14 mouse cellular contexts compared by ENCODE assay signal in the genomic region with DNA sequence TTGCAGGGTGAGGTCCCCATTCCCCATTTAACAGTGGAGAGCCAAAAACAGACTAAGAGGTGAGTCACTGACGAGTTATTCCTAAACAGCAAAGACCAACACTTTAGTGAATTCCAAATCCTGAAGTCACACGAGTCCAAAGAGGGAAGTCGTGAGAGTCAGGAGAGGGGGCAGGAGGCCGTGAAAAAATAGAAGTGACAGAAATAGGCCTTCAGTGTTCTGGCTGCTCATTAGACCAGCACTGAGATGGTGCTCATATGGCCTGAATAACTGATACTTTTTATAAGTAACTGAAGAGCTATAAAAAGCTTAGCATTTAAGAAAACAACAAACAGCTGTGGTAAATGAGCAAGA.
DNase-seq lines count a peak whose midpoint lies in the region; ATAC-seq and TF ChIP-seq lines count a peak whose summit lies in the region.
"Had no signal": no experiment of that assay in that cellular context is flagged by ENCODE, and none has a peak within 500 bp of the region (broad histone marks: within the 10 kb centered on the region; RNA-seq: fewer than 3 reads in every experiment).

No protein-coding gene starts in this region.

- H3K9me3 ChIP-seq in heart, embryonic 10.5 days: no peaks in the 10 kb centered on the region
- H3K9me3 ChIP-seq in lung, embryonic 15.5 days: no peaks in the 10 kb centered on the region
- H3K9me3 ChIP-seq in limb, embryonic 14.5 days (ENCODE audit: control insufficient read depth, low read length): no peaks in the 10 kb centered on the region
- H3K9me3 ChIP-seq in forebrain, embryonic 15.5 days: no peaks in the 10 kb centered on the region
- H3K9me3 ChIP-seq: forebrain, embryonic 13.5 days; midbrain, embryonic 12.5 days; neural tube, embryonic 12.5 days had no signal

- no peak overlapping the region for H3K4me2 ChIP-seq in lung, embryonic 15.5 days
- H3K4me2 ChIP-seq in limb, embryonic 14.5 days (replicated peaks; ENCODE audit: low read depth, low read length, severe bottlenecking): 0 out of 2 replicates have a peak overlapping the region, but pooled peaks have one; percentile 3
- no peak overlapping the region for H3K4me2 ChIP-seq in forebrain, embryonic 15.5 days (replicated peaks)
- H3K4me2 ChIP-seq: forebrain, embryonic 13.5 days; midbrain, embryonic 12.5 days; neural tube, embryonic 12.5 days had no signal

- no peak overlapping the region; the same call in 1 of the 2 replicates for H3K4me3 ChIP-seq in heart, embryonic 10.5 days
- no peak overlapping the region for H3K4me3 ChIP-seq in lung, embryonic 15.5 days
- H3K4me3 ChIP-seq in limb, embryonic 14.5 days (replicated peaks; ENCODE audit: low read length): no peak overlapping the region
- H3K4me3 ChIP-seq in forebrain, embryonic 15.5 days: no peak overlapping the region
- H3K4me3 ChIP-seq: forebrain, embryonic 13.5 days; midbrain, embryonic 12.5 days; neural tube, embryonic 12.5 days had no signal

- peaks cover 28% of the 10 kb centered on the region for H3K4me1 ChIP-seq in heart, embryonic 10.5 days
- H3K4me1 ChIP-seq in lung, embryonic 15.5 days: peaks cover 16% of the 10 kb centered on the region
- H3K4me1 ChIP-seq in limb, embryonic 14.5 days (ENCODE audit: control insufficient read depth, insufficient read depth, low read length): peaks cover 19% of the 10 kb centered on the region
- H3K4me1 ChIP-seq in forebrain, embryonic 15.5 days: no peaks in the 10 kb centered on the region; the same call in 1 of the 2 replicates

- H3K9ac ChIP-seq in lung, embryonic 15.5 days: no peak overlapping the region
- no peak overlapping the region for H3K9ac ChIP-seq in limb, embryonic 14.5 days (ENCODE audit: low read depth, low read length, severe bottlenecking)
- H3K9ac ChIP-seq in forebrain, embryonic 15.5 days (replicated peaks): no peak overlapping the region
- H3K9ac ChIP-seq: forebrain, embryonic 13.5 days; midbrain, embryonic 12.5 days; neural tube, embryonic 12.5 days had no signal

- no peak for TF ChIP-seq POLR2A in limb, embryonic 14.5 days (IDR thresholded peaks at IDR 0.05; ENCODE audit: borderline replicate concordance, extremely low read depth, insufficient read depth, insufficient read length)

- H3K27ac ChIP-seq in heart, embryonic 10.5 days: peak overlapping the region; percentile 65; the same call in 1 of the 2 replicates
- 0 out of 2 replicates have a peak overlapping the region, but pooled peaks have one; percentile 8 for H3K27ac ChIP-seq in lung, embryonic 15.5 days
- no peak overlapping the region for H3K27ac ChIP-seq in limb, embryonic 14.5 days (replicated peaks; ENCODE audit: low read depth, low read length)
- H3K27ac ChIP-seq in forebrain, embryonic 15.5 days (replicated peaks): no peak overlapping the region
- H3K27ac ChIP-seq: forebrain, embryonic 13.5 days; hindbrain, postnatal 0 days; midbrain, embryonic 12.5 days; neural tube, embryonic 12.5 days had no signal

- ATAC-seq in lung, embryonic 15.5 days (ENCODE audit: borderline replicate concordance, extremely low read depth, low FRiP score, low TSS enrichment): no peak
- ATAC-seq in limb, embryonic 14.5 days (ENCODE audit: low FRiP score, low read depth): peak; percentile 78
- no peak for ATAC-seq in forebrain, embryonic 15.5 days (replicated peaks)
- ATAC-seq: forebrain, embryonic 13.5 days; hindbrain, postnatal 0 days had no signal

- 22% methylated on average over 4 of the region's 4 CpGs for WGBS in heart, embryonic 10.5 days
- WGBS in lung, embryonic 15.5 days: 21% methylated on average over 4 of the region's 4 CpGs
- 10% methylated on average over 4 of the region's 4 CpGs for WGBS in limb, embryonic 14.5 days
- WGBS in forebrain, embryonic 15.5 days: 62% methylated on average over 4 of the region's 4 CpGs

- no peak for DNase-seq in heart, embryonic 10.5 days (ENCODE audit: low spot score)
- no peak for DNase-seq in heart, adult 18-20 months
- DNase-seq in lung, postnatal 14 days: no peak
- DNase-seq in limb, embryonic 14.5 days (ENCODE audit: low spot score): peak; percentile 35
- DNase-seq in retina, postnatal 1 day: peak; percentile 75
- no peak for DNase-seq in gastrocnemius, postnatal 10 days
- DNase-seq: adrenal gland, adult 2 months; lung, adult 2 months had no signal

- no peaks in the 10 kb centered on the region for H3K27me3 ChIP-seq in heart, embryonic 10.5 days (ENCODE audit: insufficient read depth, poor library complexity, severe bottlenecking)
- H3K27me3 ChIP-seq in lung, embryonic 15.5 days: no peaks in the 10 kb centered on the region
- H3K27me3 ChIP-seq in limb, embryonic 14.5 days (ENCODE audit: control insufficient read depth, insufficient read depth, low read length): no peaks in the 10 kb centered on the region
- no peaks in the 10 kb centered on the region for H3K27me3 ChIP-seq in forebrain, embryonic 15.5 days
- H3K27me3 ChIP-seq: forebrain, embryonic 13.5 days; neural tube, embryonic 12.5 days had no signal

- H3K36me3 ChIP-seq in heart, embryonic 10.5 days: no peaks in the 10 kb centered on the region
- H3K36me3 ChIP-seq in lung, embryonic 15.5 days: no peaks in the 10 kb centered on the region
- no peaks in the 10 kb centered on the region for H3K36me3 ChIP-seq in limb, embryonic 14.5 days (ENCODE audit: control insufficient read depth, insufficient read depth, low read length)
- H3K36me3 ChIP-seq in forebrain, embryonic 15.5 days: no peaks in the 10 kb centered on the region
- H3K36me3 ChIP-seq: midbrain, embryonic 12.5 days; neural tube, embryonic 12.5 days had no signal

Comparison
In these comparisons a context has a peak if more than half of its experiments do, and no peak if none do; other contexts are left out.
1. DNase-seq: peak in limb, embryonic 14.5 days (single experiment) and retina, postnatal 1 day (single experiment); none in heart, embryonic 10.5 days (single experiment), heart, adult 18-20 months (0 of 2), lung, postnatal 14 days (single experiment) and gastrocnemius, postnatal 10 days (single experiment).
2. H3K27ac ChIP-seq: peak in heart, embryonic 10.5 days (single experiment) and lung, embryonic 15.5 days (single experiment); none in limb, embryonic 14.5 days (single experiment) and forebrain, embryonic 15.5 days (single experiment).